22 mouse cellular contexts compared by ENCODE assay signal in genomic region chr14:62455570-62455879, GRCm38 (mm10). TPM values are rescaled to one million over a fixed set of nuclear protein-coding genes. Genes with fewer than 3 reads are reported as not detected.
A peak's percentile ranks its signal among the peaks of the same experiment; 100 is the strongest.
DNase-seq lines count a peak whose midpoint lies in the region; ATAC-seq lines count a peak whose summit lies in the region.
"Had no signal": no experiment of that assay in that cellular context is flagged by ENCODE, and none has a peak within 500 bp of the region (broad histone marks: within the 10 kb centered on the region; RNA-seq: fewer than 3 reads in every experiment).

No protein-coding gene starts in this region.

- peaks cover 10% of the 10 kb centered on the region; the same call in 1 of the 2 replicates for H3K4me1 ChIP-seq in hindbrain, embryonic 14.5 days (replicated peaks; ENCODE audit: control insufficient read depth, insufficient read depth, low read length)
- H3K4me1 ChIP-seq in hindbrain, embryonic 10.5 days (replicated peaks): peaks cover 3% of the 10 kb centered on the region; the same call in 1 of the 2 replicates
- H3K4me1 ChIP-seq in midbrain, embryonic 13.5 days (replicated peaks): peaks cover 26% of the 10 kb centered on the region
- H3K4me1 ChIP-seq in midbrain, embryonic 11.5 days (ENCODE audit: control insufficient read depth, insufficient read depth, low read length): no peaks in the 10 kb centered on the region
- peaks cover 14% of the 10 kb centered on the region for H3K4me1 ChIP-seq in midbrain, embryonic 14.5 days (ENCODE audit: control insufficient read depth, insufficient read depth, low read length)
- H3K4me1 ChIP-seq: stomach, embryonic 15.5 days had no signal

- H3K27ac ChIP-seq in hindbrain, embryonic 14.5 days: no peak overlapping the region
- H3K27ac ChIP-seq in hindbrain, embryonic 10.5 days: no peak overlapping the region
- no peak overlapping the region for H3K27ac ChIP-seq in midbrain, embryonic 13.5 days
- no peak overlapping the region for H3K27ac ChIP-seq in midbrain, embryonic 11.5 days (ENCODE audit: low read depth, low read length)
- H3K27ac ChIP-seq in midbrain, embryonic 14.5 days (replicated peaks; ENCODE audit: low read depth, low read length): 0 out of 2 replicates have a peak overlapping the region, but pooled peaks have one; percentile 4
- H3K27ac ChIP-seq: embryonic facial prominence, embryonic 13.5 days; kidney, postnatal 0 days; stomach, embryonic 15.5 days had no signal

- intact Hi-C loops in heart, postnatal 10 days (cut with DNase I): loop anchor here (5.0 to 10.0 kb wide), 3 partner anchors 103 to 1113 kb away; no protein-coding TSS in a partner anchor

- H3K9ac ChIP-seq in hindbrain, embryonic 14.5 days: no peak overlapping the region
- no peak overlapping the region for H3K9ac ChIP-seq in midbrain, embryonic 13.5 days (replicated peaks)
- H3K9ac ChIP-seq in midbrain, embryonic 11.5 days (ENCODE audit: low read length): no peak overlapping the region
- 0 out of 2 replicates have a peak overlapping the region, but pooled peaks have one; percentile 2 for H3K9ac ChIP-seq in midbrain, embryonic 14.5 days (replicated peaks; ENCODE audit: low read length)
- H3K9ac ChIP-seq: embryonic facial prominence, embryonic 13.5 days; stomach, embryonic 15.5 days had no signal

- no peak overlapping the region for H3K4me3 ChIP-seq in hindbrain, embryonic 14.5 days (replicated peaks; ENCODE audit: low read length)
- no peak overlapping the region for H3K4me3 ChIP-seq in hindbrain, embryonic 10.5 days
- H3K4me3 ChIP-seq in midbrain, embryonic 13.5 days (replicated peaks): no peak overlapping the region
- H3K4me3 ChIP-seq in midbrain, embryonic 11.5 days (ENCODE audit: low read depth, low read length): no peak overlapping the region
- no peak overlapping the region for H3K4me3 ChIP-seq in midbrain, embryonic 14.5 days (replicated peaks; ENCODE audit: low read depth, low read length)
- H3K4me3 ChIP-seq: embryonic facial prominence, embryonic 13.5 days; stomach, embryonic 15.5 days had no signal

- no peak for DNase-seq in hindbrain, embryonic 14.5 days (ENCODE audit: low spot score)
- DNase-seq in hindbrain, embryonic 10.5 days (ENCODE audit: low spot score): no peak
- DNase-seq in midbrain, embryonic 11.5 days (ENCODE audit: low spot score, missing footprints): no peak
- DNase-seq in midbrain, embryonic 14.5 days: peak; percentile 37
- DNase-seq in heart, postnatal 10 days: no peak
- DNase-seq: adrenal gland, postnatal 36 days; B cell, adult 2 months; cerebellum, adult 11-12 months; cerebellum, postnatal 14 days; gastrocnemius, postnatal 36 days; kidney, adult 18-20 months; left cerebral cortex, postnatal 4 days; liver; right cerebral cortex, postnatal 25 days; thymus, adult 18-20 months had no signal

- no peak overlapping the region for H3K4me2 ChIP-seq in hindbrain, embryonic 14.5 days (replicated peaks)
- no peak overlapping the region for H3K4me2 ChIP-seq in midbrain, embryonic 13.5 days (replicated peaks)
- no peak overlapping the region for H3K4me2 ChIP-seq in midbrain, embryonic 11.5 days
- H3K4me2 ChIP-seq in midbrain, embryonic 14.5 days (ENCODE audit: low read length): no peak overlapping the region; the same call in 1 of the 2 replicates
- H3K4me2 ChIP-seq: embryonic facial prominence, embryonic 13.5 days; stomach, embryonic 15.5 days had no signal

- WGBS in hindbrain, embryonic 14.5 days: 55% methylated on average over 5 of the region's 5 CpGs
- WGBS in hindbrain, embryonic 10.5 days: 85% methylated on average over 5 of the region's 5 CpGs
- WGBS in midbrain, embryonic 13.5 days: 64% methylated on average over 5 of the region's 5 CpGs
- WGBS in midbrain, embryonic 11.5 days: 82% methylated on average over 5 of the region's 5 CpGs
- 56% methylated on average over 5 of the region's 5 CpGs for WGBS in midbrain, embryonic 14.5 days

- no peaks in the 10 kb centered on the region for H3K36me3 ChIP-seq in hindbrain, embryonic 14.5 days (replicated peaks; ENCODE audit: control insufficient read depth, insufficient read depth)
- H3K36me3 ChIP-seq in hindbrain, embryonic 10.5 days: no peaks in the 10 kb centered on the region
- H3K36me3 ChIP-seq in midbrain, embryonic 13.5 days: no peaks in the 10 kb centered on the region
- no peaks in the 10 kb centered on the region for H3K36me3 ChIP-seq in midbrain, embryonic 11.5 days (ENCODE audit: control insufficient read depth, insufficient read depth, low read length)
- no peaks in the 10 kb centered on the region for H3K36me3 ChIP-seq in midbrain, embryonic 14.5 days (ENCODE audit: control insufficient read depth, insufficient read depth, low read length)
- H3K36me3 ChIP-seq: embryonic facial prominence, embryonic 13.5 days; stomach, embryonic 15.5 days had no signal

- no peaks in the 10 kb centered on the region for H3K27me3 ChIP-seq in hindbrain, embryonic 14.5 days (ENCODE audit: control insufficient read depth, insufficient read depth, low read length)
- no peaks in the 10 kb centered on the region for H3K27me3 ChIP-seq in hindbrain, embryonic 10.5 days (ENCODE audit: insufficient read depth, poor library complexity, severe bottlenecking)
- H3K27me3 ChIP-seq in midbrain, embryonic 13.5 days: no peaks in the 10 kb centered on the region
- H3K27me3 ChIP-seq in midbrain, embryonic 11.5 days (ENCODE audit: control insufficient read depth, insufficient read depth, low read length): no peaks in the 10 kb centered on the region
- H3K27me3 ChIP-seq in midbrain, embryonic 14.5 days (ENCODE audit: control insufficient read depth, insufficient read depth, low read length): no peaks in the 10 kb centered on the region
- H3K27me3 ChIP-seq: embryonic facial prominence, embryonic 13.5 days; stomach, embryonic 15.5 days had no signal

- peak; percentile 21; the same call in 1 of the 2 replicates for ATAC-seq in hindbrain, embryonic 14.5 days (ENCODE audit: low FRiP score)
- ATAC-seq in midbrain, embryonic 13.5 days: peak; percentile 34; the same call in 1 of the 2 replicates
- no peak for ATAC-seq in midbrain, embryonic 11.5 days (ENCODE audit: low FRiP score)
- ATAC-seq in midbrain, embryonic 14.5 days (ENCODE audit: low FRiP score, low TSS enrichment): peak; percentile 12; the same call in 1 of the 2 replicates
- ATAC-seq in megakaryocyte progenitor cell, adult 5-6 weeks (replicated peaks; ENCODE audit: poor library complexity): no peak

- no peaks in the 10 kb centered on the region for H3K9me3 ChIP-seq in hindbrain, embryonic 14.5 days (ENCODE audit: control insufficient read depth, low read length)
- no peaks in the 10 kb centered on the region for H3K9me3 ChIP-seq in hindbrain, embryonic 10.5 days
- no peaks in the 10 kb centered on the region for H3K9me3 ChIP-seq in midbrain, embryonic 13.5 days
- H3K9me3 ChIP-seq in midbrain, embryonic 11.5 days (ENCODE audit: control insufficient read depth, low read length): no peaks in the 10 kb centered on the region
- no peaks in the 10 kb centered on the region for H3K9me3 ChIP-seq in midbrain, embryonic 14.5 days (ENCODE audit: control insufficient read depth, low read length)
- H3K9me3 ChIP-seq: embryonic facial prominence, embryonic 13.5 days; stomach, embryonic 15.5 days had no signal

RNA-seq across cellular contexts. Expression of gene Gucy1b2, which starts 0.6 kb away (rescaled TPM):
- 0.41 and 0.50 TPM in 2 replicates for polyA plus RNA-seq in hindbrain, embryonic 14.5 days (2014; fragmentation: Nextera tagmentation; extraction: Ambion mirVana)
- polyA plus RNA-seq in hindbrain, embryonic 10.5 days (2016; fragmentation: Nextera tagmentation; extraction: Ambion mirVana): 0.09 TPM in 1 of 2 replicates, not detected in the other
- 1.2 and 1.6 TPM in 2 replicates for polyA plus RNA-seq in midbrain, embryonic 13.5 days (2015; fragmentation: Nextera tagmentation; extraction: Ambion mirVana)
- 0.70 and 0.92 TPM in 2 replicates for polyA plus RNA-seq in midbrain, embryonic 11.5 days (2014; fragmentation: Nextera tagmentation; extraction: Ambion mirVana)
- 1.00 and 1.0 TPM in 2 replicates for polyA plus RNA-seq in midbrain, embryonic 14.5 days (2014; fragmentation: Nextera tagmentation; extraction: Ambion mirVana)
- not detected in 2 replicates for total RNA-seq in megakaryocyte progenitor cell, adult 5-6 weeks (2015)
- total RNA-seq in megakaryocyte progenitor cell, adult 5-6 weeks (2017): not detected in 2 replicates
- not detected for total RNA-seq in heart, postnatal 10 days (2021)
- total RNA-seq: gastrocnemius, postnatal 36 days; neutrophil, adult 5-6 weeks had no signal
- polyA plus RNA-seq: kidney, postnatal 0 days; liver, embryonic 16.5 days had no signal

Comparison
In these comparisons a context has a peak if more than half of its experiments do, and no peak if none do; other contexts are left out.
1. ATAC-seq: peak in hindbrain, embryonic 14.5 days (single experiment), midbrain, embryonic 13.5 days (single experiment) and midbrain, embryonic 14.5 days (single experiment); none in midbrain, embryonic 11.5 days (single experiment) and megakaryocyte progenitor cell, adult 5-6 weeks (single experiment).